Mouse (Mus musculus) lung, postnatal 0 days (tissue): ENCODE results near the gene Nrap.

Experiments used
- CTCF ChIP-seq: IDR thresholded peaks from 2 replicates; pipeline ENCODE4 v1.5.1; 2016; ENCODE audit warnings: antibody characterized with exemption, mild to moderate bottlenecking
- EP300 ChIP-seq: IDR thresholded peaks from 2 replicates; pipeline ENCODE4 v1.6.1; 2016; ENCODE audit warnings: antibody characterized with exemption, mild to moderate bottlenecking, control low read depth

DNA sequence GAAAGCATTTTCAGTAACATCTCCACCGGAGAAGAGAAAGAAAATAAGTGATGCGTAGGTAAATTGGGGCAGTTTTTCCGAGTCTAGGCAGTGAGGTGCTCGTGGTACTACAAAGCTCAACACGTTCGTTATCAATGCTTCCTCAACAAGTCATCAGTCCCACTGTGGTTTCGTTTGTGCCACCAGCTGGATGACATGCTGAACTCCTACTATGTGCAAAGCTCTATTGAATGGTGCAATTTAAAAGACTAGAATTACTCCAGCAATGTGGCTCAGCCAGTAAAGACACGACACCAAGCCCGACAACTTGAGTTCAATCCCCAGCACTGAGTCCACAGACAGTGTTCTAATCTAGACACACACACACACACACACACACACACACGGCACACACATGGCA lies 3.7 kb downstream of the Nrap start:
- TF ChIP-seq CTCF (no peak), EP300 (no peak)
